Mouse (Mus musculus) C2C12 (cell line): ENCODE measurements around the gene Nbl1.

Experiments used
- CTCF ChIP-seq: IDR thresholded peaks from one replicate; pipeline ENCODE4 v1.5.1; 2011; ENCODE audit not compliant: control insufficient read depth, insufficient read depth, insufficient read length
- FOSL1 ChIP-seq: IDR thresholded peaks from one replicate; pipeline ENCODE4 v1.8.0; 2011; ENCODE audit warnings: mild to moderate bottlenecking, low read length; ENCODE audit not compliant: poor library complexity, insufficient read depth, severe bottlenecking
- MAX ChIP-seq: IDR thresholded peaks from one replicate; pipeline ENCODE4 v1.6.1; 2011; ENCODE audit warnings: mild to moderate bottlenecking, control low read depth
- MYOG ChIP-seq: IDR thresholded peaks from one replicate; pipeline ENCODE4 v1.6.1; 2011; ENCODE audit not compliant: control insufficient read depth, insufficient read length; ENCODE audit errors: extremely low read depth
- USF1 ChIP-seq: IDR thresholded peaks from one replicate; pipeline ENCODE4 v1.6.1; 2011; ENCODE audit warnings: low read depth, mild to moderate bottlenecking, control low read depth, moderate library complexity

- TF ChIP-seq CTCF (no peak), FOSL1 (no peak), MAX (no peak), MYOG (no peak), USF1 (no peak)
These were observed 33.2 kb downstream of the Nbl1 start for GRCm38 (mm10) chr4:139059569-139059968.
